9 mouse cellular contexts compared by ENCODE assay signal in genomic region chr6:39420867-39421266, GRCm38 (mm10). TPM values are rescaled to one million over a fixed set of nuclear protein-coding genes. Genes with fewer than 3 reads are reported as not detected.
A peak's percentile ranks its signal among the peaks of the same experiment; 100 is the strongest.
DNase-seq lines count a peak whose midpoint lies in the region; ATAC-seq and TF ChIP-seq lines count a peak whose summit lies in the region.
"Had no signal": no experiment of that assay in that cellular context is flagged by ENCODE, and none has a peak within 500 bp of the region (broad histone marks: within the 10 kb centered on the region; RNA-seq: fewer than 3 reads in every experiment).

No protein-coding gene starts in this region.

- no peak for DNase-seq in heart, postnatal 0 days (ENCODE audit: low spot score)
- DNase-seq in heart, postnatal 25 days (ENCODE audit: low spot score): no peak
- DNase-seq in ES-E14 (ENCODE audit: low read depth, low spot score): no peak
- DNase-seq in hindbrain, embryonic 10.5 days (ENCODE audit: low spot score): no peak
- DNase-seq in midbrain, embryonic 10.5 days (ENCODE audit: low spot score): no peak
- no peak for DNase-seq in T-cell, adult 2 months (ENCODE audit: low spot score)
- DNase-seq in urinary bladder, adult 18-20 months (ENCODE audit: low spot score in 2 of 2): no peak

- intact Hi-C loops in heart, postnatal 25 days (cut with DNase I): loop anchor here (5.0 kb wide), 1 partner anchor 146 kb away; no protein-coding TSS in a partner anchor

- peaks cover 7% of the 10 kb centered on the region; the same call in 1 of the 2 replicates for H3K4me1 ChIP-seq in heart, postnatal 0 days (ENCODE audit: control insufficient read depth, insufficient read depth)
- H3K4me1 ChIP-seq in ES-E14 (ENCODE audit: control insufficient read depth in 2 of 2, insufficient read depth in 2 of 2, low read length in 2 of 2, poor library complexity in 1 of 2): peaks cover 3 to 7% of the 10 kb centered on the region in 2 experiments; a peak in 3 of 4 replicates
- H3K4me1 ChIP-seq in hindbrain, embryonic 10.5 days (replicated peaks): peaks cover 23% of the 10 kb centered on the region
- peaks cover 23% of the 10 kb centered on the region for H3K4me1 ChIP-seq in midbrain, embryonic 10.5 days

- 43% methylated on average over 4 of the region's 4 CpGs for WGBS in heart, postnatal 0 days
- whole genome bisulfite sequencing in hindbrain, embryonic 10.5 days: 50% methylated on average over 4 of the region's 4 CpGs
- WGBS in midbrain, embryonic 10.5 days: 44% methylated on average over 4 of the region's 4 CpGs

- no peaks in the 10 kb centered on the region for H3K36me3 ChIP-seq in heart, postnatal 0 days (replicated peaks; ENCODE audit: control insufficient read depth, insufficient read depth, low read length)
- peaks cover 3% of the 10 kb centered on the region; the same call in 1 of the 2 replicates for H3K36me3 ChIP-seq in ES-E14 (ENCODE audit: control insufficient read depth, insufficient read depth, low read length, poor library complexity, severe bottlenecking)
- H3K36me3 ChIP-seq in hindbrain, embryonic 10.5 days: peaks cover 12% of the 10 kb centered on the region; the same call in 1 of the 2 replicates
- peaks cover 8% of the 10 kb centered on the region for H3K36me3 ChIP-seq in midbrain, embryonic 10.5 days

- ATAC-seq in heart, postnatal 0 days (ENCODE audit: insufficient read depth, low read depth): no peak
- ATAC-seq in monocyte, adult 5-6 weeks (replicated peaks; ENCODE audit: insufficient number of reproducible peaks, low FRiP score, low TSS enrichment, poor library complexity, severe bottlenecking): no peak

- no peak overlapping the region for H3K4me2 ChIP-seq in heart, postnatal 0 days (ENCODE audit: low read depth, low read length)

- in situ Hi-C loops in ES-E14 (cut with MboI; ENCODE audit: low sequenced_read_pairs in 2 of 2, unreplicated experiment in 2 of 2): no loop called here

- H3K4me3 ChIP-seq in heart, postnatal 0 days (ENCODE audit: low read depth, low read length): peak overlapping the region; percentile 97; the same call in 1 of the 2 replicates
- H3K4me3 ChIP-seq in ES-E14 (ENCODE audit: insufficient read depth in 1 of 2, low read depth in 1 of 2, low read length in 2 of 2, poor library complexity in 1 of 2, severe bottlenecking in 1 of 2): peak overlapping the region; percentile 95
- H3K4me3 ChIP-seq in hindbrain, embryonic 10.5 days: peak overlapping the region; percentile 98
- peak overlapping the region; percentile 100 for H3K4me3 ChIP-seq in midbrain, embryonic 10.5 days

- no peak overlapping the region for H3K27ac ChIP-seq in heart, postnatal 0 days (ENCODE audit: low read depth)
- H3K27ac ChIP-seq in ES-E14 (ENCODE audit: insufficient read depth, low read depth, low read length, poor library complexity, severe bottlenecking): peak overlapping the region; percentile 99
- H3K27ac ChIP-seq in hindbrain, embryonic 10.5 days: peak overlapping the region; percentile 96; the same call in 1 of the 2 replicates
- no peak overlapping the region for H3K27ac ChIP-seq in midbrain, embryonic 10.5 days (replicated peaks)

- no peaks in the 10 kb centered on the region for H3K9me3 ChIP-seq in heart, postnatal 0 days (replicated peaks; ENCODE audit: control insufficient read depth, low read length)
- no peaks in the 10 kb centered on the region for H3K9me3 ChIP-seq in ES-E14 (ENCODE audit: control insufficient read depth, insufficient read depth, low read depth, low read length)
- H3K9me3 ChIP-seq in hindbrain, embryonic 10.5 days: no peaks in the 10 kb centered on the region
- no peaks in the 10 kb centered on the region for H3K9me3 ChIP-seq in midbrain, embryonic 10.5 days (replicated peaks)

- no peak for TF ChIP-seq CTCF in heart, postnatal 0 days (IDR thresholded peaks at IDR 0.05; ENCODE audit: low read depth)

- TF ChIP-seq EP300 in heart, postnatal 0 days (IDR thresholded peaks at IDR 0.05; ENCODE audit: low read depth): no peak

- H3K9ac ChIP-seq in heart, postnatal 0 days (replicated peaks; ENCODE audit: low read depth, low read length): no peak overlapping the region
- peak overlapping the region; percentile 49 for H3K9ac ChIP-seq in ES-E14 (ENCODE audit: insufficient read depth, low read depth, low read length, poor library complexity, severe bottlenecking)

- peaks cover 17% of the 10 kb centered on the region; the same call in 1 of the 2 replicates for H3K27me3 ChIP-seq in heart, postnatal 0 days (ENCODE audit: control insufficient read depth, insufficient read depth, low read length)
- peaks cover 9% of the 10 kb centered on the region; the same call in 1 of the 2 replicates for H3K27me3 ChIP-seq in hindbrain, embryonic 10.5 days (ENCODE audit: insufficient read depth, poor library complexity, severe bottlenecking)
- peaks cover 23% of the 10 kb centered on the region; the same call in 1 of the 2 replicates for H3K27me3 ChIP-seq in midbrain, embryonic 10.5 days (ENCODE audit: low read depth, poor library complexity, severe bottlenecking)

TF ChIP-seq in ES-E14, 5 proteins besides CTCF, POLR2A, EP300 and RAD21:
- no peak for TF ChIP-seq MAFK (IDR thresholded peaks at IDR 0.05; ENCODE audit: insufficient read depth, low read depth, low read length)
- no peak for TF ChIP-seq ZNF384 (IDR thresholded peaks at IDR 0.05; ENCODE audit: low read depth, low read length)
- no peak for TF ChIP-seq ZC3H11A (IDR thresholded peaks at IDR 0.05; ENCODE audit: borderline replicate concordance, low read depth, low read length)
- no peak for TF ChIP-seq HCFC1 (IDR thresholded peaks at IDR 0.05; ENCODE audit: borderline replicate concordance, insufficient read depth, low read length)
- no peak for TF ChIP-seq CHD2 (IDR thresholded peaks at IDR 0.05; ENCODE audit: low read depth, low read length)

RNA-seq across cellular contexts. Expression of gene Mkrn1, which starts 0.6 kb away (rescaled TPM):
- total RNA-seq in heart, postnatal 0 days (2014; rRNA removed; ENCODE audit: low replicate concordance): 51.7 and 61.1 TPM in 2 replicates
- polyA plus RNA-seq in heart, postnatal 0 days (2015; fragmentation: Nextera tagmentation; extraction: Ambion mirVana): 52.1 and 57.5 TPM in 2 replicates
- 100 to 1,000 TPM in 1 of 2 experiments, 10 to 100 TPM in 1; 67.0 to 107 TPM for total RNA-seq in heart, postnatal 25 days (2021)
- total RNA-seq in ES-E14 (2012; rRNA removed): 652 and 719 TPM in 2 replicates
- 90.0 and 116 TPM in 2 replicates for polyA plus RNA-seq in hindbrain, embryonic 10.5 days (2016; fragmentation: Nextera tagmentation; extraction: Ambion mirVana)
- 88.2 and 104 TPM in 2 replicates for polyA plus RNA-seq in midbrain, embryonic 10.5 days (2016; fragmentation: Nextera tagmentation; extraction: Ambion mirVana)
- total RNA-seq in monocyte, adult 5-6 weeks (2017): 163 to 297 TPM (median 214 TPM) in 3 replicates

RNA-seq across cellular contexts. Expression of gene Rab19, which starts 39.9 kb away (rescaled TPM):
- 0.43 TPM in 1 of 2 replicates, not detected in the other for total RNA-seq in heart, postnatal 0 days (2014; rRNA removed; ENCODE audit: low replicate concordance)
- polyA plus RNA-seq in heart, postnatal 0 days (2015; fragmentation: Nextera tagmentation; extraction: Ambion mirVana): 0.30 and 0.40 TPM in 2 replicates
- total RNA-seq in heart, postnatal 25 days (2021): under 1 TPM in 1 of 2 experiments, not detected in 1; 0.34 TPM
- total RNA-seq in ES-E14 (2012; rRNA removed): 0.53 and 0.62 TPM in 2 replicates
- polyA plus RNA-seq in hindbrain, embryonic 10.5 days (2016; fragmentation: Nextera tagmentation; extraction: Ambion mirVana): 0.31 and 0.80 TPM in 2 replicates
- polyA plus RNA-seq in midbrain, embryonic 10.5 days (2016; fragmentation: Nextera tagmentation; extraction: Ambion mirVana): 0.28 and 0.30 TPM in 2 replicates
- total RNA-seq in monocyte, adult 5-6 weeks (2017): 28.5 to 54.8 TPM (median 44.2 TPM) in 3 replicates
- total RNA-seq: gastrocnemius, postnatal 14 days had no signal

RNA-seq across cellular contexts. Expression of gene Slc37a3, which starts 43.4 kb away (rescaled TPM):
- total RNA-seq in heart, postnatal 0 days (2014; rRNA removed; ENCODE audit: low replicate concordance): 9.0 and 12.6 TPM in 2 replicates
- 19.9 TPM in 2 replicates for polyA plus RNA-seq in heart, postnatal 0 days (2015; fragmentation: Nextera tagmentation; extraction: Ambion mirVana)
- 10 to 100 TPM; 16.4 to 20.5 TPM for total RNA-seq in heart, postnatal 25 days (2021)
- total RNA-seq in ES-E14 (2012; rRNA removed): 45.2 and 66.4 TPM in 2 replicates
- 43.1 and 51.5 TPM in 2 replicates for polyA plus RNA-seq in hindbrain, embryonic 10.5 days (2016; fragmentation: Nextera tagmentation; extraction: Ambion mirVana)
- 45.3 and 51.4 TPM in 2 replicates for polyA plus RNA-seq in midbrain, embryonic 10.5 days (2016; fragmentation: Nextera tagmentation; extraction: Ambion mirVana)
- total RNA-seq in monocyte, adult 5-6 weeks (2017): 33.9 to 44.5 TPM (median 42.6 TPM) in 3 replicates

Comparison
In these comparisons a context has a peak if more than half of its experiments do, and no peak if none do; other contexts are left out.
1. H3K27ac ChIP-seq: peak in ES-E14 (single experiment) and hindbrain, embryonic 10.5 days (single experiment); none in heart, postnatal 0 days (single experiment) and midbrain, embryonic 10.5 days (single experiment).
2. RNA of gene Rab19, which starts 39.9 kb away (total RNA-seq): 28.5 to 54.8 TPM in monocyte, adult 5-6 weeks; 0.53 to 0.62 TPM in ES-E14, 0.34 TPM in heart, postnatal 25 days and 0.43 TPM in heart, postnatal 0 days; every median in the first group is over 10 times any median in the second.
3. Peak in every context shown above with its lines, with median percentiles within 50 percentile points of each other: H3K4me3 ChIP-seq.